Mouse (Mus musculus) brain, embryonic 14.5 days (tissue): ENCODE measurements around the gene Traf6.

Experiments used
- CTCF ChIP-seq: fragments of 200-500 bp; IDR thresholded peaks from 2 replicates; pipeline ENCODE4 v1.5.1; 2012; ENCODE audit warnings: inconsistent platforms, mild to moderate bottlenecking, moderate library complexity, borderline replicate concordance; ENCODE audit not compliant: insufficient read depth, insufficient read length; ENCODE audit errors: extremely low read depth
- POLR2A ChIP-seq: fragments of 200-500 bp; IDR thresholded peaks from 2 replicates; pipeline ENCODE4 v1.6.1; 2012; ENCODE audit warnings: mild to moderate bottlenecking, inconsistent platforms, borderline replicate concordance; ENCODE audit not compliant: poor library complexity, insufficient read depth, insufficient read length, severe bottlenecking; ENCODE audit errors: extremely low read depth

DNA sequence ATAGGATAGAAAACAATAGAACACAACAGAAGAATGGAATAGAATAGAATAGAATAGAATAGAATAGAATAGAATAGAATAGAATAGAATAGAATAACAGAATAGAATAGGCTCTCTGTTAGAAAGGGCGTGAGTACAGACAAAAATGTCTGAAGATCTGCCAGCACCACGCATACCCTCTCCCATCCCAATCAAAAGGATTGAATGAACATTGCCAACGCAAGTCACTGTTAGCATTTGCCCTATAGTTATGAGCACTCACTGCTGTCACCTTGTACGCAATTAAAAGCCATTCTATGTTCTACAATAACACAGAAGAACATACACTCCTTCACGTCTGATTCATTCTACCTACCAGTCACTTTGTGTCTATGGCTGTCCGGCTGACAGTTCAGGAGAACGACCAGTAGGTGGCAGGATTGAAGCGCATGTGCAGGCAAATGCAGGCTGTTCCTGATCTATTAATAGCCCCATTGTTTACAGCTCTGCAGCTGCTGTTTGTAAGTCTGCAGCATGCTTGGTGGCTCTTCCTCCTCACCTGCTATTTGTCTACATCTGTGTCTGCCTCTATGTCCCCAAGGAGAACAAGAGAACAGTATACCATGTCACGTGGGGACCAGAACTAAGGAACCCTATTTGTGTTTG is 13.0 kb upstream of the Traf6 start:
- TF ChIP-seq POLR2A: no peak
- TF ChIP-seq CTCF: peak; percentile 89
